Comparison of ENCODE assay signal across 23 mouse cellular contexts in genomic region chr1:140432039-140432438, GRCm38 (mm10).
"Had no signal": no experiment of that assay in that cellular context is flagged by ENCODE, and none has a peak within 500 bp of the region (broad histone marks: within the 10 kb centered on the region; RNA-seq: fewer than 3 reads in every experiment).

No protein-coding gene starts in this region.

- H3K27me3 ChIP-seq: heart, embryonic 12.5 days; hindbrain, embryonic 13.5 days; hindbrain, embryonic 15.5 days; kidney, embryonic 15.5 days; limb, embryonic 12.5 days had no signal

- ATAC-seq: forebrain, postnatal 0 days; hindbrain, postnatal 0 days; intestine, embryonic 16.5 days had no signal

- H3K27ac ChIP-seq: heart, embryonic 10.5 days; hindbrain, embryonic 13.5 days; hindbrain, embryonic 15.5 days; hindbrain, postnatal 0 days; kidney, embryonic 15.5 days; left cerebral cortex, adult 2 months; limb, embryonic 10.5 days; limb, embryonic 12.5 days had no signal

- H3K4me1 ChIP-seq: heart, embryonic 10.5 days; heart, embryonic 12.5 days; hindbrain, embryonic 13.5 days; hindbrain, embryonic 15.5 days; kidney, embryonic 15.5 days; limb, embryonic 10.5 days; limb, embryonic 12.5 days had no signal

- H3K36me3 ChIP-seq: heart, embryonic 10.5 days; heart, embryonic 12.5 days; hindbrain, embryonic 13.5 days; hindbrain, embryonic 15.5 days; kidney, embryonic 15.5 days; limb, embryonic 10.5 days; limb, embryonic 12.5 days had no signal

- H3K9me3 ChIP-seq: heart, embryonic 10.5 days; heart, embryonic 12.5 days; hindbrain, embryonic 13.5 days; hindbrain, embryonic 15.5 days; kidney, embryonic 15.5 days; limb, embryonic 10.5 days; limb, embryonic 12.5 days had no signal

- H3K4me2 ChIP-seq: heart, embryonic 12.5 days; hindbrain, embryonic 13.5 days; hindbrain, embryonic 15.5 days; kidney, embryonic 15.5 days; limb, embryonic 12.5 days; liver, embryonic 11.5 days had no signal

- DNase-seq: forebrain, postnatal 0 days; gastrocnemius, postnatal 14 days; gastrocnemius, postnatal 36 days; heart, adult 18-20 months; heart, postnatal 10 days; kidney, adult 11 months; kidney, adult 8-10 months; kidney, postnatal 14 days; kidney, postnatal 36 days; layer of hippocampus, adult 9-11 months; layer of hippocampus, postnatal 36 days; liver had no signal

- H3K9ac ChIP-seq: forebrain, postnatal 0 days; heart, embryonic 12.5 days; hindbrain, embryonic 13.5 days; hindbrain, embryonic 15.5 days; kidney, embryonic 15.5 days; limb, embryonic 12.5 days had no signal

- H3K4me3 ChIP-seq: heart, embryonic 10.5 days; heart, embryonic 12.5 days; hindbrain, embryonic 13.5 days; hindbrain, embryonic 15.5 days; kidney, embryonic 15.5 days; left cerebral cortex, adult 2 months; limb, embryonic 10.5 days; limb, embryonic 12.5 days had no signal
